Mouse (Mus musculus) cerebellum, adult 8-10 months (tissue): ENCODE results near the gene Mien1.

Source experiments
- DNase-seq: peaks from one replicate; pipeline ENCODE4 v3.0.0; 2022

Gene Mien1

GRCm38 (mm10) chr11:98418939-98419547 is 19.7 kb downstream of the Mien1 start:
- no peak for DNase-seq

- no peak for DNase-seq
Measured at GRCm38 (mm10) chr11:98418273-98418672, 20.5 kb downstream of the Mien1 start.

- no peak for DNase-seq
Measured at GRCm38 (mm10) chr11:98417074-98417473, 21.7 kb downstream of the Mien1 start.

DNA sequence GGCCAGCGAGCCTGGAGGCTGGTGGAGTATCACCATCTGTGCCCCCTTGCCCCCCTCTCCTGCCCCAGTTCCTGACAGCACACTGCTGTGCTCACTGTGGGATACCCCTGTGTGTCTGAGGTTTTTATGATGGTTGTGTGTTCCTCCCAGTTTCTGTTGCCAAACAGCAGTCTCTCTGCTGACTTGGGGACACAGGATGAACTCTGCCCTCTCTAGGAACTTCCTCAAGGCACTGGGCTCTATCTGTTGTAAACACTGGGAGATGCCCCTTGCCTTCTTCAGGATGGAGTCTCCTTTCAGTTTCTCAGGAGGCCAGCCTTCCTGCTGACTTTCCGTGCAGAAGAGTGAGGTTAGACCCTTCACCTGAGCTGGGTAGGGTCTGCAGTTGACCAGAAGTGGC is 24.6 kb downstream of the Mien1 start:
- DNase-seq, result no peak

DNA sequence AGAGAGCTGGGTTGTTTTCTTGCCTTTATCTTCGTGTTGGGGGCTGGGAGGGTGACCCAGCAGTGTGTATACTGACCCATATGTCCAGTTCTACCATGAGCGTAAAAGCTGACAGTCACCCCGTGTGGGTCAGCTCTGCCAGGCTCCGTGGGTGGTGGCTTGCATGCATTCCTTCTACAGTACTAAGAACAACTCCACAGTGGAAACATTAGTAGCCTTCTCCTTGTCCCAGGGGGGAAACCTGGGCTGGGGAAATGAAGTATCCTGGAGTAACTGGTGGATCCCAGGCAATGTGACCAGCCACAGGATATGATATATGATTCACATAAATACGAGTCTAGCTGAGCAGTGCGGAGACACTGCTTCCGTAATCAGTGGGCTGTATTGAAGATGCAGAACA is 25.1 kb downstream of the Mien1 start:
- no peak for DNase-seq

- DNase-seq, result no peak
Measured at GRCm38 (mm10) chr11:98412797-98413301, 25.9 kb downstream of the Mien1 start.

DNA sequence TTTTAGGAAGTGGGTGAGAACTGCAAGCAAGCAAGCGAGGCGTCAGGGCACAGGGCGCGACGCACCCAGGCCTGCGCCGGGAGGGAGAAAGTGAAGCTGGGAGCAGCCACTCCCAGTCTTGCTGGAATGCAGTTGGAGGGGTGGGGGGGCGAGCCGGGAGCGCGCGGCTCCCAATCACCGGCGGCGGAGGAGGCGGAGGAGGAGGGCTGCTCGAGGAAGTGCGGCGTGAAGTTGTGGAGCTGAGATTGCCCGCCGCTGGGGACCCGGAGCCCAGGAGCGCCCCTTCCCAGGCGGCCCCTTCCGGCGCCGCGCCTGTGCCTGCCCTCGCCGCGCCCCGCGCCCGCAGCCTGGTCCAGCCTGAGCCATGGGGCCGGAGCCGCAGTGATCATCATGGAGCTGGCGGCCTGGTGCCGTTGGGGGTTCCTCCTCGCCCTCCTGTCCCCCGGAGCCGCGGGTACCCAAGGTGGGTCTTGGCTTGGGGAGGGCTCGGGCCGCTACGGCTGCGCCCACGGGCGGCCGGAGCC is 26.5 kb downstream of the Mien1 start, which contains the start of gene Erbb2:
Gene Erbb2 (plus strand): TSS at position 198 of the 524 bp plus-strand sequence.
- DNase-seq, result no peak

- no peak for DNase-seq
Measured at GRCm38 (mm10) chr11:98409341-98409822, 29.4 kb downstream of the Mien1 start.

DNA sequence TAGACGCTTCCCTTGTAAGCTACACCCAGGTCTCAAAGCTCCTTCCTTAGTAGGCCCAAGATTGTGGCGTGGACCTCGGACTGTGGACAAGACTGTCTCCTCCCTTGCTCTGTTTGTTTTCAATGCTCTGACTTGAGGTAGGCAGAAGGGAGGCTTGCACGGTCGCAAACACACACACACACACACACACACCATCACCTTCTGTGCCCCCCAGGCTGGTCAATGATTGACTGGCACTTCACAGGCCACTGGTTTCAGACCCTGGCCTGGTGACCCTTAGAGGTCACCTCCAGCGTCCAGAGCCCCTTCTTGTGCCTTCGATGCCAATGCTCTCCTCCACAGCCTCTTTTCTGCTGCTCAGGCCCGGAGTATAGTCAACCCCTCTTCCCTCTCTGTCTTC is 29.9 kb downstream of the Mien1 start:
- no peak for DNase-seq

DNA sequence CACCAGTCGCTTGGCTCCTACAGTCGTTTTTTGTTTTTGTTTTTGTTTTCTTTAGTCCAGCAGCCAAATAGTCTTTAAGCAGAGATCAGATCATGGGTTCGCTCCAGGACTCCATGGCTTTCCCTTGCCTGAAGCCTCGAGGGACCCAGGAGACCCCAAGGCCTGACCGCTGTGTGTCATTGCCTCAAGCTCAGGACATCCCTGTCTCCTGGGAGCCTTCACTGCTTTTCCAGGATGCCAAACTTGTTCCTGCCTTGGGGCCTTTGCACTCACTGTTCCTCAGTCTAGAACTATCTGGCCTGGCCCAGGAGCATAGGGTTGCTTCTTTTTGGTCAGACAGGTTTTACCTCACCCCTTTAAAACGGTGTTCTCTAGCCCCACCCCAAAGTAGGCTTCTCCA is 32.2 kb downstream of the Mien1 start:
- DNase-seq, result no peak

- DNase-seq, result no peak
Measured at GRCm38 (mm10) chr11:98400816-98401215, 38.0 kb downstream of the Mien1 start.

- DNase-seq, result peak; percentile 89
Measured at GRCm38 (mm10) chr11:98400161-98400726, 38.5 kb downstream of the Mien1 start, which contains the start of gene Pgap3. TSS of gene Pgap3 (minus strand) at chr11:98400490.

GRCm38 (mm10) chr11:98397946-98398345 is 40.8 kb downstream of the Mien1 start:
- DNase-seq, result no peak

DNA sequence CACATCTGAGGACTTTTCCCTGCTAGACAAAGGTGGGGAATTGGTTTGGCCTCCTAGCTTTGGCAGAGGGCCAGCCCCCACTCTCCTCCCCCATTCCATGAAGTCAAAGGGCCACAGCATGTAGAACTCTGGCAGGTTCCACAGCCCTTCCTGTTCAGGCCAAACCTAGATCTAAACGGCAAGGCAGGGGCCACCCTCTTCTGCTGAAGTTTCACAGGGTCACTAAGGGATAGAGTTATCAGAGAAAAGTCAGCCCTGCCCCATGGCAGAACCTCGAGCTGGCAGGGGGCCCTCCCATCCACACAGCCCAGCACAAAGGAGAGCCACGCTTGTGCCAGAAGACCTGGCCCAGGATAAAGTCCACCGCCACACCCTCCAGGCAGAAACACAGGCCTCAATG is 43.8 kb downstream of the Mien1 start:
- DNase-seq, result no peak

DNA sequence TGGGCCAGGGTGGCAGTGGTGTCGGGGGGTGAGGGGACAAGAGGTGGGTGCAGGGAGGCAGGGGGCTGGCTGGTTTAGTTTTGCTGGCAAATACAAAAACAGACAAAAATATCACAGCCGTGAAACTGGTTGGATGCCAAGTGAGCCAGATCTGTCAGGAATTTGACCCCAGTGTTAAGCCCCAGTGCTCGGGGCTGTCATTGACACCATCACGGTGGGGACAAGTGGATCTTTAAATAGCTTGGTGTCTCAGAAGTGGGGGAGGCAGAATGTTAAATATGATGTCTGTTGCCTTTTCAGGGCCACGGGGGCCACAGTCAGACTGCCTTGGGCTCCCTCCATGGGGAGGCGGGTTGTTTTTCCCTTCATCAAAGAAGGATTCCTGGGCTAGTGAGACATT is 44.5 kb downstream of the Mien1 start:
- no peak for DNase-seq

- DNase-seq, result no peak
Measured at GRCm38 (mm10) chr11:98393317-98393716, 45.5 kb downstream of the Mien1 start.

DNA sequence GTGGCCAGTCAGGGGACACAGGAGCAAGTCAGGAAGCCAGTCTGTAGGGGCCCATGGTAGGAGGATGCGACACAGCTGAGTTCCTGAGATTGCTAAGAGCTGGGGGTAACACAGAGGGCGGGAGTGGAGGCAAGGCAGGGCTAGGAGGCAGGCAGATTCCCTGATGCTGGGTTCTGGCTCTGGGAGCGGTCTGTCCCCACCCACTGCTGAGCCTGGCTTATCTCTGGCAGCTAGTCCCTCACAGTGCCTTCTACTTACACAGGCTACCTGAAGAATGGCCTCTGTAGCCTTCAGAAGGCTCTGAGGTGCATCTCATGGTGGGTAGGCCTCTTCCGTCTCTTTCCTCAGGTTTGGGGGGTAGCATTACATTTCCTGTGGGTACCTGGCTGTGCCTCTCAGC is 46.1 kb downstream of the Mien1 start:
- no peak for DNase-seq

DNA sequence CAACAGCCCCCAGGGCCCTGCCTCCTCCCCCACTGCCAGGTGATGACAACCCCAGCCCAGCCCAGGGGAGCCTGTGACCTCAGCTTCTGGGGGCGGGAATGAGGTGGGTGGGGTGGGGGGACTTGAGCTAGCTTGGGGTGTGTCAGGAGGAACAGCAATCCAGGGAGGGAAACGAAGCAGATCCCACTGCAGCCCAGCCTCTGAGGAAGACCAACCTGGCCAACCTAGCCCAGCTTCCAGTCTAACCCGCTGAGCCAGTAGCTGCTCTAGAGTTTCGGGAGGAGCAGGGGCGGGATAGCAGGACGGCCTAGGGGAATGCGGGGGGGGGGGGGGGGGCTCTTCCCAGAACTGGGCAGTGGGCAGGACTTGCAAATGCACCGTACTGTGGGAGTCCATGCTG is 46.8 kb downstream of the Mien1 start:
- no peak for DNase-seq

GRCm38 (mm10) chr11:98390141-98390540 is 48.6 kb downstream of the Mien1 start:
- DNase-seq, result peak; percentile 7

- no peak for DNase-seq
Measured at GRCm38 (mm10) chr11:98389221-98389780, 49.5 kb downstream of the Mien1 start.

DNA sequence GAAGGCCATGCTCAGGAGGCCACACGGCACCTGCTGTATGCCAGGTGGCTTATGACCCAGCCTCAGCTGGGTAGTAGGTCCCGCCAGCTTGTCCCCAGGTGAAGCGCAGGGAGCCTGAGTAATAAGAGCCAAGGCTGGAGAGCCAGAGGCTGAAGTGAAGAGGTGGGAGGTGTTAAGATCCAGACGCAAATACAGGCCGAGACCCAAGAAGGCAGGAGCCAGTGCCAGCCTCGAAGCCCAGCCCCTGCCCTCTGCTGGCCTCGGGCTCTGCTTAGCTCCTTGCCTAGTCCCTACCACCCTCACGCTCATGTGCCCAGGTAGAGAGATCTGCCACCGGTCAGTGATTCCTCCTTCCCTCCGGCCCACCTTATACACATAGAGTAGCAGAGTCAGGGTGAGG is 50.5 kb downstream of the Mien1 start:
- no peak for DNase-seq
